Mouse (Mus musculus) kidney, embryonic 15.5 days (tissue): Measurements from ENCODE around the gene Ccdc47. TPM values are rescaled to one million over a fixed set of nuclear protein-coding genes. Genes with fewer than 3 reads are reported as not detected.
"Not testable (repeated sequence)": the region's sequence is repeated elsewhere in the genome, so short reads cannot be mapped to it uniquely, and the experiment has no call there.

Experiments used
- ATAC-seq: fragments of 200-750 bp; cut with Nextera tagmentation; replicated peaks from 2 replicates; pipeline ENCODE4 v1.8.0; 2017; ENCODE audit warnings: moderate TSS enrichment; ENCODE audit not compliant: low FRiP score
- H3K27ac ChIP-seq: fragments of 300-500 bp; sonication (generic); 2 replicates; pipeline ENCODE4 v1.5.1; 2015; ENCODE audit warnings: mild to moderate bottlenecking, inconsistent platforms
- H3K27me3 ChIP-seq: fragments of 300-500 bp; sonication (generic); 2 replicates; pipeline ENCODE4 v1.6.1; 2015; ENCODE audit warnings: inconsistent platforms
- H3K36me3 ChIP-seq: fragments of 300-500 bp; sonication (generic); 2 replicates; pipeline ENCODE4 v1.6.1; 2015; ENCODE audit warnings: inconsistent platforms
- H3K4me1 ChIP-seq: fragments of 300-500 bp; sonication (generic); 2 replicates; pipeline ENCODE4 v1.6.1; 2015; ENCODE audit warnings: inconsistent platforms
- H3K4me2 ChIP-seq: fragments of 300-500 bp; sonication (generic); 2 replicates; pipeline ENCODE4 v1.6.1; 2015; ENCODE audit warnings: moderate library complexity, mild to moderate bottlenecking, inconsistent platforms
- H3K4me3 ChIP-seq: fragments of 300-500 bp; sonication (generic); replicated peaks from 2 replicates; pipeline ENCODE4 v1.5.1; 2015; ENCODE audit warnings: mild to moderate bottlenecking, inconsistent platforms
- H3K9ac ChIP-seq: fragments of 300-500 bp; sonication (generic); 2 replicates; pipeline ENCODE4 v1.6.1; 2015; ENCODE audit warnings: mild to moderate bottlenecking, inconsistent platforms
- H3K9me3 ChIP-seq: fragments of 300-500 bp; sonication (generic); replicated peaks from 2 replicates; pipeline ENCODE4 v1.6.1; 2016; ENCODE audit warnings: inconsistent platforms
- WGBS: fragments of 180-500 bp; shearing (Covaris S2); methylation state at CpG from one replicate; pipeline ENCODE4 v1.1.7; 2015; ENCODE audit warnings: mixed read lengths; 5-methylcytosine and 5-hydroxymethylcytosine counted together
- polyA plus RNA-seq: library from polyadenylated mRNA; unstranded; fragments of >200 nt; fragmentation: Nextera tagmentation; extraction: Ambion mirVana; gene quantifications from 2 replicates; pipeline ENCODE4 v1.2.1, GENCODE M21; 2015

Gene Ccdc47
- polyA plus RNA-seq, 1 experiment from 2014 or later = 85.4 TPM

GRCm38 (mm10) chr11:106233978-106234377 is 17.8 kb upstream of the Ccdc47 start:
- H3K4me2 ChIP-seq, H3K4me3 ChIP-seq, H3K27me3 ChIP-seq, H3K9me3 ChIP-seq, H3K9ac ChIP-seq, ATAC-seq, H3K4me1 ChIP-seq, H3K27ac ChIP-seq: not testable (repeated sequence)
- WGBS = 73% methylated on average over 8 of the region's 8 CpGs
- H3K36me3 ChIP-seq = peaks cover 82% of the 10 kb centered on the region

DNA sequence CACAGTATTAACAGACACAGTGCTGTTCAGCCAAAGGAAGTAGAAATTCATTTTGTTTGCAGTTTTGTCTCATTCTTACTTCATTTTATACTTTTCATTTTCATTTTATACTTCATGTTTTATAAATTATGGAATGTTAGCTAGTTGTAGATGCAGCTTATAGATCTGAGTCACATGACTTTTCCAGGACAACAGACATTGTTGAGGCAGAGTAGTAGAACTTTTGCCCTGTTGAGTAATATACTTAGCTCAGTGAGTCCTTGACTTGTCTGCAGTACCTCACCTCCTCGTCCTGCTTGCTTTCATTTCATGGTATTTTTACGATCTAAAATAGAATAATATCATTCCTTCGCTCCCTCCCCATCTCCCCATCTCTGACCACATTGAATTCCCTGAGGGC is 4.5 kb upstream of the Ccdc47 start:
- no peak overlapping the region for H3K27ac ChIP-seq
- H3K9me3 ChIP-seq = no peaks in the 10 kb centered on the region
- no peaks in the 10 kb centered on the region for H3K27me3 ChIP-seq
- no peak for ATAC-seq
- WGBS = 87% methylated on average over 3 of the region's 3 CpGs
- H3K9ac ChIP-seq = no peak overlapping the region
- no peak overlapping the region for H3K4me2 ChIP-seq
- H3K4me1 ChIP-seq = peaks cover 15% of the 10 kb centered on the region
- H3K36me3 ChIP-seq = peaks cover 21% of the 10 kb centered on the region
- no peak overlapping the region for H3K4me3 ChIP-seq

DNA sequence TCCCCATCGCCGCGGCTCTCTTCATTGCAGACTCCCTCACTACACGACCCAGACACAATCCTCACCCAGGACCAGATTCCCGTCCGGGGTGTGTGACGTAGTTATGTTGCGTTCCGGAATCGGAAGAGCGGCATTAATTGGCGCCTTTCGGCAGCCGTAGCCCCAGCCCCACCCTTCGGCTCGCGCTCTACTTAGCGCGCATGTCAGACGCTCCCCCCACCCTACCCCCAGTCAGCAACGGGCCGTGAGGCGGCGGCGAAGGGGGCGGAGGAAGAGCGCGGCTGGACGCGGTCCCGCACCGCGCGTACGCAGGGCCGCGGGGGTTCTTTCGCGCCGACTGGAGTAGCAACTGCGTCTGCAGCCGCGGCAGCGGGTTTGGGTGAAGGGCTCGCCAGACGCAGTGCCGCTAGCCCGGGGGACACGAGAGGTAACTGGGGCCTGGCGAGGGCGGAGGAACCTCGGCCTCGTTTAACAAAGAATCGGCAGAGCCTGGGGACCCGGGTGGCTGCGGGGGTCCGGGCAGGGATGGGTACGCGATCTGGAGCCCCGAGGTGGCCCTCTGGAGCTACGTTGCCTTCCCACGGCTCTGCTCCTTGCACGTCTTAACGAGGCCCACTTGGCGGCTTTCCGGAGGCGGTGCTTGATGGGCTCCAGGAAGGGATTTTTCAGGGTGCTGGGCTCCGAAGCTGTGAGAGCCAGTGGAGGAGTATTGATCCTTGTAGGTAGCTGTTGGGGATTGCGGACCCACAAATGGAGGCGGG is 766 bp upstream of the Ccdc47 start, which contains the start of gene Ddx42:
Gene Ddx42, plus strand, starts transcription at position 197 of the 761 bp plus-strand sequence.
- Histone ChIP-seq H3K4me1 (peaks cover 28% of the 10 kb centered on the region), H3K27me3 (no peaks in the 10 kb centered on the region), H3K36me3 (peaks cover 16% of the 10 kb centered on the region), H3K4me3 (peak within 1 kb of the TSS; percentile 97), H3K9ac (peak within 1 kb of the TSS; percentile 99), H3K4me2 (peak within 1 kb of the TSS; percentile 66), H3K27ac (peak within 1 kb of the TSS; percentile 98), H3K9me3 (no peaks in the 10 kb centered on the region)
- under 1% methylated on average over 70 of the region's 70 CpGs for WGBS
- peak; percentile 96 for ATAC-seq

DNA sequence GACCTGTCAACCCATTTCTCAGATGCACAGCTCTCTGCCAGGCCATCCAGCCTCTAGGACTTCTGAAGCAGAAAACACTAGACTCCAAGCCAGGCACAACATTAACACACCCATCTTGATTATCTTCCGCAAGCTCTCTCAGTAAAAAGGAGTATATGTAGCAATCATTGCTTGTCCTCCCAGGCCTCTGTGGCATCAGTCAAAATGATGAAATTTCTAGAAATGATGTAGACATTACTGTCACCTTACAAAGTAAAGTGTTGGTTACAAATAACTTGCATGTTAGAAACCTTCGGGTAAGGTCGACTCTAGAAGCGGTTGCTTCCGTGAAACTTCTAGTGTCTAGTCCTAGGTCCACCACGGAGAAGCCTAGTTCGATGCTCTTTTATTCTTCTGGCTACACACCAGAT is 689 bp downstream of the Ccdc47 start:
- no peak for ATAC-seq

DNA sequence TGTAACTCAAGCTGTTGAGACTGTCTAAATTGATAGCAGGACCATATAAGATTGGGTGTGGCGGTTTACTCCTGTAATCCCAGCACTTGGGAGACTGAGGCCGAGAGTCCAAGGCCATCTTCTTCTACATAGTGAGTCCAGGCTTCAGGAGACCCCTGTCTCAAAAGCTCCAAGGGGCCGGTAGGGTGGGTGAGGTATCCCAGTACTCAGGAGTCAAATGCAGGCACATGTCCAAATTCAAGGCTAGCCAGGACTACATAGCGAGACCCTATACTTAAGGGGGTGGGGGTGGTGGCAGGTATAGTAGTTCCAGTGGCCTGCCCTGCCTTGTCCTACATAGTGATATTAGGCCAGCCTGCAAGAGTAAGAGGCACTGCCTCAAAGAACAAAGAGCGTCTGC is 1.3 kb downstream of the Ccdc47 start:
- Histone ChIP-seq H3K4me2 (peak overlapping the region; percentile 66), H3K27ac (no peak overlapping the region), H3K4me1 (peaks cover 28% of the 10 kb centered on the region), H3K36me3 (peaks cover 35% of the 10 kb centered on the region), H3K4me3 (peak overlapping the region; percentile 97), H3K27me3 (no peaks in the 10 kb centered on the region), H3K9ac (peak overlapping the region; percentile 71), H3K9me3 (no peaks in the 10 kb centered on the region)
- no peak for ATAC-seq
- WGBS = 92% methylated on average over 5 of the region's 5 CpGs

More for the DNA sequence above, 689 bp downstream of the Ccdc47 start:
- Histone ChIP-seq H3K27ac (peak overlapping the region; percentile 98), H3K9ac (peak overlapping the region; percentile 71), H3K4me2 (peak overlapping the region; percentile 66), H3K4me1 (peaks cover 28% of the 10 kb centered on the region), H3K9me3 (no peaks in the 10 kb centered on the region), H3K27me3 (no peaks in the 10 kb centered on the region), H3K4me3 (peak overlapping the region; percentile 97), H3K36me3 (peaks cover 29% of the 10 kb centered on the region)
- WGBS = 24% methylated on average over 7 of the region's 7 CpGs

GRCm38 (mm10) chr11:106212771-106213170 is 3.4 kb downstream of the Ccdc47 start:
- peaks cover 55% of the 10 kb centered on the region for H3K36me3 ChIP-seq
- no peaks in the 10 kb centered on the region for H3K27me3 ChIP-seq
- no peak overlapping the region for H3K4me3 ChIP-seq
- no peak overlapping the region for H3K9ac ChIP-seq
- 84% methylated on average over 8 of the region's 8 CpGs for WGBS
- no peaks in the 10 kb centered on the region for H3K9me3 ChIP-seq
- no peak overlapping the region for H3K27ac ChIP-seq
- ATAC-seq = no peak
- H3K4me2 ChIP-seq = no peak overlapping the region
- peaks cover 15% of the 10 kb centered on the region for H3K4me1 ChIP-seq

DNA sequence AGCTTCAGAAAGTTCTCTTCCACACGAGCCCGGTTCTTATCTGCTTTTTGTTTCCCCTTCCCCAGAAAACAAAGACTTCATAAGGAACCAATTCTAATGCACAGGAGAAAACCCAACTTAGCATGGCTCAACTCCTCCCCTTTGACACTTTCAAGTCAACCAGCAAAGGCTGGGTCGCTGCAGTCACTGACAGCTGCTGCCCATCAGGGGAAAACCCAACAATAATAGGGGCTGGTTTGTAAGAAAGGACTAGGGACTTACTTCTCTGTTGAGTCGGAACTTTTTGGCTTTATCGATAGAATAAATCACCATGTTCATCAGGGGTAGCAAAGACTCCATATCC is 14.1 kb downstream of the Ccdc47 start, which contains the start of gene Strada:
Gene Strada, minus strand, starts transcription at position 46 of the 343 bp plus-strand sequence.
- Histone ChIP-seq H3K27ac (no peak within 1 kb of the TSS), H3K4me3 (no peak within 1 kb of the TSS), H3K4me1 (no peaks in the 10 kb centered on the region), H3K4me2 (no peak within 1 kb of the TSS), H3K9me3 (no peaks in the 10 kb centered on the region), H3K27me3 (no peaks in the 10 kb centered on the region), H3K36me3 (peaks cover 94% of the 10 kb centered on the region), H3K9ac (no peak within 1 kb of the TSS)
- no peak for ATAC-seq
- 87% methylated on average over 5 of the region's 5 CpGs for WGBS

DNA sequence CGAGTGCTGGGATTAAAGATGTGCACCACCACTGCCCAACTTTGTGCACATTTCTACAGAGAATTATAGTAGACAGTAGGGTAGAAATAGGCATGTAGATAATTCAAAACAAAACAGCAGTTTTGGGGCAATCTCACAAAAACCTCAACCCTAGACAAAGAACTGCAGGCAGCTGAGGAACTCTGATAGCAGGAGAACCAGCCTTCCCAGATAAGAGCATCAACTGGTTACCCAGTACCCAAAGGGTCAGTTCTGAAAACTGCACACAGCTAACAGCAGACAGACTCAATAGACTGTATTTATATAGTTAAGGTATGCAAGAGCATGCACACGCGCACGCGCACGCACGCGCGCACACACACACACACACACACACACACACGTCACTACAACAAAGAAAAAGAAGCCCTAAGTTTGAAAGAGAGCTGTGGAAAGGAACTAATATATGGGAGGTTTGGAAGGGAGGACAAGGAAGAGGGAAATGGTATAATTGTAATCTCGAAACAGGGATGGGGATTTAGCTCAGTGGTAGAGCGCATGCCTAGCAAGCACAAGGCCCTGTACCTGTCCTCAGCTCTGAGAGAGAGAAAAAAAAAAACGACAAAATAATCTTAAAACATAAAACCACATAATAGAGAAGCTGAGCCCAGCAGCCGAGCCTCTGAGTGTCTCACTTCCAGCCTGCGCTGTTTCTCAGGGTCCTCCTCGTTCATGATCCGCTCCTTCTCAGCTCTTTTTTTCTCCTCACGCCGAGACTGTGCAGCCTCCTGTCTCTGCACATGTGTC is 14.6 kb downstream of the Ccdc47 start:
- Histone ChIP-seq H3K9ac (no peak overlapping the region), H3K27ac (no peak overlapping the region), H3K9me3 (no peaks in the 10 kb centered on the region), H3K4me1 (no peaks in the 10 kb centered on the region), H3K4me3 (no peak overlapping the region), H3K27me3 (no peaks in the 10 kb centered on the region), H3K4me2 (no peak overlapping the region), H3K36me3 (peaks cover 94% of the 10 kb centered on the region)
- ATAC-seq = no peak
- 90% methylated on average over 19 of the region's 19 CpGs for WGBS

DNA sequence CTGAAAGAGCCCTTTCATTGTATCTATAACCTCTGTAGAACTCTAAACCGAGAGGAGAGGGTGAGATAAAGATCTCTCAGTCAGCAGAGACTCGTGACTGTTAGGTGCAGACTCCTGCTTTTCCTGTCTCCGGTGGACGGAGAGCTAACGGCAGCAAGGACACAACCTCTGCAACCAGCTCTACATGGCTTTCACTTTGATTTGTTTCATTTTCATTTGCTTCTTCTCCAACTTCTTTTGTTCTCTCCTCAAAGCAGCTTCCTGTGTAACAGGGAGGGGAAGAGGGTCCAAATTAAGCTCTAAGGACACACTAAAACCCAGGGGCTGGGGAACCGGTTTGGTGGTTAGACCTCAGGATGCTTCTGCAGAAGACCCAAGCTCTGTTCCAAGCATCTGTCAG is 15.4 kb downstream of the Ccdc47 start:
- Histone ChIP-seq H3K9me3 (no peaks in the 10 kb centered on the region), H3K4me1 (no peaks in the 10 kb centered on the region), H3K27ac (no peak overlapping the region), H3K9ac (no peak overlapping the region), H3K4me3 (no peak overlapping the region), H3K27me3 (no peaks in the 10 kb centered on the region), H3K4me2 (no peak overlapping the region), H3K36me3 (peaks cover 89% of the 10 kb centered on the region)
- WGBS = 72% methylated on average over 6 of the region's 6 CpGs
- ATAC-seq = no peak

- not testable (repeated sequence) for H3K27ac ChIP-seq, ATAC-seq, H3K9me3 ChIP-seq, H3K4me2 ChIP-seq, H3K27me3 ChIP-seq, H3K4me1 ChIP-seq, H3K4me3 ChIP-seq, H3K9ac ChIP-seq
- H3K36me3 ChIP-seq = peaks cover 82% of the 10 kb centered on the region
- WGBS = 92% methylated on average over 7 of the region's 7 CpGs
These were observed 16.1 kb downstream of the Ccdc47 start for GRCm38 (mm10) chr11:106199997-106200396.

- Histone ChIP-seq H3K27me3 (no peaks in the 10 kb centered on the region), H3K4me2 (no peak overlapping the region), H3K27ac (no peak overlapping the region), H3K36me3 (peaks cover 66% of the 10 kb centered on the region), H3K9ac (no peak overlapping the region), H3K4me3 (no peak overlapping the region), H3K9me3 (no peaks in the 10 kb centered on the region), H3K4me1 (peaks cover 4% of the 10 kb centered on the region; the same call in 1 of the 2 replicates)
- 88% methylated on average over 4 of the region's 4 CpGs for WGBS
- ATAC-seq = no peak
These were observed 17.9 kb downstream of the Ccdc47 start for GRCm38 (mm10) chr11:106198277-106198676.

- H3K9me3 ChIP-seq = no peaks in the 10 kb centered on the region
- H3K27ac ChIP-seq = no peak overlapping the region
- H3K4me1 ChIP-seq = peaks cover 14% of the 10 kb centered on the region
- no peak for ATAC-seq
- no peaks in the 10 kb centered on the region for H3K27me3 ChIP-seq
- no peak overlapping the region for H3K4me2 ChIP-seq
- peaks cover 39% of the 10 kb centered on the region for H3K36me3 ChIP-seq
- H3K4me3 ChIP-seq = no peak overlapping the region
- no peak overlapping the region for H3K9ac ChIP-seq
These were observed 20.8 kb downstream of the Ccdc47 start for GRCm38 (mm10) chr11:106195341-106195740.
